Mouse (Mus musculus) limb, embryonic 14.5 days (tissue): ENCODE measurements at regions not wholly inside any gene's neighbourhood (a gene's known extent, or its start where the extent isn't known, plus 50 kb on each side); places are given as distances from the start of the nearest gene placed in this dataset.

Source experiments
- ATAC-seq: fragments of 200-750 bp; cut with Nextera tagmentation; 2 replicates; pipeline ENCODE4 v1.8.0; 2017; ENCODE audit warnings: low read depth, moderate number of reproducible peaks, moderate TSS enrichment; ENCODE audit not compliant: low FRiP score
- DNase-seq: peaks from one replicate; pipeline ENCODE4 v3.0.0-alpha.2; 2015; ENCODE audit warnings: low spot score
- H3K27ac ChIP-seq: fragments of 300-500 bp; sonication (generic); replicated peaks from 2 replicates; pipeline ENCODE4 v1.5.1; 2014; ENCODE audit warnings: low read depth, mild to moderate bottlenecking, low read length, moderate library complexity, mixed read lengths
- H3K27me3 ChIP-seq: fragments of 300-500 bp; sonication (generic); 2 replicates; pipeline ENCODE4 v1.6.1; 2014; ENCODE audit warnings: low read length, mixed read lengths; ENCODE audit not compliant: control insufficient read depth, insufficient read depth
- H3K36me3 ChIP-seq: fragments of 300-500 bp; sonication (generic); 2 replicates; pipeline ENCODE4 v1.6.1; 2014; ENCODE audit warnings: mild to moderate bottlenecking, low read length, moderate library complexity, mixed read lengths; ENCODE audit not compliant: control insufficient read depth, insufficient read depth
- H3K4me1 ChIP-seq: fragments of 300-500 bp; sonication (generic); 2 replicates; pipeline ENCODE4 v1.6.1; 2014; ENCODE audit warnings: antibody characterized with exemption, low read length, mixed read lengths; ENCODE audit not compliant: control insufficient read depth, insufficient read depth
- H3K4me2 ChIP-seq: fragments of 300-500 bp; sonication (generic); replicated peaks from 2 replicates; pipeline ENCODE4 v1.6.1; 2014; ENCODE audit warnings: low read depth, mild to moderate bottlenecking, low read length, moderate library complexity; ENCODE audit not compliant: severe bottlenecking
- H3K4me3 ChIP-seq: fragments of 300-500 bp; sonication (generic); replicated peaks from 2 replicates; pipeline ENCODE4 v1.5.1; 2014; ENCODE audit warnings: low read length
- H3K9ac ChIP-seq: fragments of 300-500 bp; sonication (generic); 2 replicates; pipeline ENCODE4 v1.6.1; 2014; ENCODE audit warnings: mild to moderate bottlenecking, low read depth, low read length, moderate library complexity; ENCODE audit not compliant: severe bottlenecking
- H3K9me3 ChIP-seq: fragments of 300-500 bp; sonication (generic); 2 replicates; pipeline ENCODE4 v1.6.1; 2016; ENCODE audit warnings: low read length; ENCODE audit not compliant: control insufficient read depth
- POLR2A ChIP-seq: fragments of 200-500 bp; IDR thresholded peaks from 2 replicates; pipeline ENCODE4 v1.8.0; 2012; ENCODE audit warnings: inconsistent platforms, mild to moderate bottlenecking, moderate library complexity, borderline replicate concordance; ENCODE audit not compliant: insufficient read depth, insufficient read length; ENCODE audit errors: extremely low read depth
- WGBS: fragments of 180-500 bp; shearing (Covaris S2); extraction: QIAGEN DNeasy Blood & Tissue Kit; methylation state at CpG from one replicate; pipeline ENCODE4 v1.1.7; 2014; 5-methylcytosine and 5-hydroxymethylcytosine counted together

DNA sequence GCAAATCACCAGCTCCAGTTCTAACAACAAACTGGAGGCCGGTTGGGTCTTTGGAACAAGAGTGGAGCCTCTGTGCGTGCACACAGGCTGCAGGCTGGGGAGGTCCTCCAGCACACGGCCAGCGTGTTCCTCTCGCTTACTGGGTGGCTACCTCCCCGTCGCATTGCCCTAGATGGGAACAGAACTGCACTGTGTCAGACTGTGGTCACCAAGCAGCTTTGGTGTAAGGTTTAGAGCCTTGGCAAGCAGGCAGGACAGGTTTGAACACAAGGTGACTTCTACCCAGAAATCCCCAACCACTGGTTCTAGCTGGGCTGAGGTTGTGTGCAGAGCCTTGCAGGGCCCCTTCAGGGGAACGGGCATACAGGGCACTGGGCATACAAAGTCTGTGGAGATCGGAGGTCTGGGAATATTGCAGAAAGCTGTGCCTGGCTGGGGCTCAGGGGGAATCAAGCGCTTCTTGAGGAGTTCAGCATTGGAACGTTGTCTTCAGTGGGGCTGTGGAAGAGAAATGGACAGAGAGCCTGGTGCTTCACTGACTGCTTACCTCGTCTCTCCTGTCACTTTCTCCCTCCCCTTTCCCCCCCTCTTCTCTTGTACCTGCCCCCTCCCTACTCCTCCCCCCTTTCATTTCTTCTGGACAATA is 135.3 kb upstream of the Irf2bp2 start:
- Histone ChIP-seq H3K4me2 (no peak overlapping the region), H3K27ac (peak overlapping the region; percentile 50; the same call in 1 of the 2 replicates), H3K4me1 (peaks cover 22% of the 10 kb centered on the region), H3K27me3 (no peaks in the 10 kb centered on the region), H3K4me3 (no peak overlapping the region), H3K9me3 (no peaks in the 10 kb centered on the region), H3K9ac (no peak overlapping the region), H3K36me3 (no peaks in the 10 kb centered on the region)
- no peak for ATAC-seq
- WGBS: 71% methylated on average over 12 of the region's 12 CpGs
- no peak for DNase-seq
- TF ChIP-seq POLR2A: no peak

DNA sequence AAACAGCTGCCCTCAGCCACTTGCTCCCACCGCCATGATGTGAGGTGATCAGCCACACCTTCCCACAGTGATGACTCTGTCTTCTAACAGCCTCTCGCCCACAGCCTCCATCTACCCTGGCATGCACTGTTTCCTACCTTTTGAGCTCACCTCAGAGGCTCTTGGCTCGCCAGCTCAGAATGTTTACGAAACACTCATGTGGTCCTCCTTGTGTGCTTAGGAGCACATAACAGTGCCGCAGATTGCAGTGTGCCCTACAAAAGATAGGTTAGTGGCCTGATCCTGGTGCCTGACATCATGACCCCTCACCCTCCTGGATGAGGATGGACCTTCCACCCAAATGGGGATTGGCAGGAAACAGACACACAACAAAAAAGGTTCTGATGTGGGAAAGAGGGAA is 134.3 kb upstream of the Irf2bp2 start:
- Histone ChIP-seq H3K9me3 (no peaks in the 10 kb centered on the region), H3K36me3 (no peaks in the 10 kb centered on the region), H3K27me3 (no peaks in the 10 kb centered on the region), H3K27ac (no peak overlapping the region), H3K4me3 (no peak overlapping the region), H3K9ac (no peak overlapping the region), H3K4me2 (no peak overlapping the region), H3K4me1 (peaks cover 12% of the 10 kb centered on the region)
- DNase-seq (no peak), ATAC-seq (no peak)
- no peak for TF ChIP-seq POLR2A
- 83% methylated on average over 5 of the region's 5 CpGs for WGBS

DNA sequence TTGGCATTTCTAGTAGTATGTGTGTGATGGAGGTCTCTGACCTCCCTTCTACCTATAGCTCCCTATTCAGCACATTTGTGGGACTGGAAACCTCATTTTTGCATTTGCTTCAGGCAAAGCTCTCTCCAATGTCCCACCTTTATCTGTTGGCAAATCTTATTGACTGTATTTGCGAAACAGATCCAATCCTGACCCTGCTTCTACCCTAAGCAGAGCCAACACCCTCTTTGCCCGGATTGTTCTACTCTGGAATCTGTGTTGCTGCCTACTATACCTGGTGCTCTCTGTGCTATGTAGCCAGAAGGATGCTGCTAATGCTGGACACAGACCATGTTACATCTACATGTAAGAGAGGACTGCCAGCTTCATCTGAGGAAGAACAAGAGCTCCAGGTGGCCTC is 133.3 kb upstream of the Irf2bp2 start:
- no peak overlapping the region for H3K4me3 ChIP-seq
- no peaks in the 10 kb centered on the region for H3K27me3 ChIP-seq
- no peak for TF ChIP-seq POLR2A
- DNase-seq: no peak
- no peak overlapping the region for H3K9ac ChIP-seq
- no peaks in the 10 kb centered on the region for H3K36me3 ChIP-seq
- WGBS: 91% methylated on average over 2 of the region's 2 CpGs
- no peak overlapping the region for H3K4me2 ChIP-seq
- no peak for ATAC-seq
- H3K4me1 ChIP-seq: peaks cover 10% of the 10 kb centered on the region
- no peaks in the 10 kb centered on the region for H3K9me3 ChIP-seq
- H3K27ac ChIP-seq: no peak overlapping the region

DNA sequence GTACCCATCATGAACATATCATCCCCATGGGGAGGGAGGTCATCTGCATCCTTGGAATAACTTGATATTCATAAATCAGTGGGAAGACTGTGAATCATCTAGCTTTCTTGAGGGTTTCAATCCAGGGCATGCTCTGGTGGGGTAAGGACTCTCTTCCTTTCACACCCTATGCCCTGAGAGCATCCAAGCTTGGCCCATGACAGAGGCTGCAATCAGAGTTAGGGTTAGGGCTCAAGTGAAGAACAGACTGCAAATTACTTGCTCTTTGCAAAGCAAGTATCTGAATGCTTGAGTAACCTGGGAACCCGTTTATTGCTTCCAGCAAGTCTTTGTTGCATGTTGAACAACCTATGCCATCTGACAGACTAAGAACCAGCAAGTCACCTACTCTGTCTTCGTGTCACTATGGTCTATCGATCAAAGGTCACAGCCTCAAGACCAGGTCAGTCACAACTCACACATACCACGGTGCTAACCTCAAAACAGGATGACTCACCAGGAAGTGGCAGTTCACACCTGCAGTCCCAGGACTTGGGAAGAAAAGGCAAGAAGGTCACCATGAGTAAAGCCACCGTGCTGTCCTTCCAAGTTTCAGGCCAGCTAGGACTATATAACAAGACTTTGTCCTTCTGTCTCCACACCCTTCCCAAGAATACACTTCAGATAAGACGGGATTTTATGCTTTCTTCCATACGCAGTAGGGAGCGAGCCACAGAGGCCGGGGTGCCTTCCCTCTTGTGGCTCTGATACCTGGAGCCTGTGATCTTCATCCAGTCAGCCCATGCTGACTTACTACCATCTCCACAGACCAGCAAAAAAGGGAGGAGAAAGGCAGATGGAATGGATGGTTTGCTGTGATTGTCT is 129.7 kb upstream of the Irf2bp2 start:
- Histone ChIP-seq H3K9me3 (no peaks in the 10 kb centered on the region), H3K4me1 (peaks cover 17% of the 10 kb centered on the region), H3K4me3 (no peak overlapping the region), H3K9ac (no peak overlapping the region), H3K36me3 (no peaks in the 10 kb centered on the region), H3K4me2 (no peak overlapping the region), H3K27ac (no peak overlapping the region), H3K27me3 (no peaks in the 10 kb centered on the region)
- DNase-seq (no peak), ATAC-seq (no peak)
- no peak for TF ChIP-seq POLR2A
- WGBS: 80% methylated on average over 9 of the region's 9 CpGs

DNA sequence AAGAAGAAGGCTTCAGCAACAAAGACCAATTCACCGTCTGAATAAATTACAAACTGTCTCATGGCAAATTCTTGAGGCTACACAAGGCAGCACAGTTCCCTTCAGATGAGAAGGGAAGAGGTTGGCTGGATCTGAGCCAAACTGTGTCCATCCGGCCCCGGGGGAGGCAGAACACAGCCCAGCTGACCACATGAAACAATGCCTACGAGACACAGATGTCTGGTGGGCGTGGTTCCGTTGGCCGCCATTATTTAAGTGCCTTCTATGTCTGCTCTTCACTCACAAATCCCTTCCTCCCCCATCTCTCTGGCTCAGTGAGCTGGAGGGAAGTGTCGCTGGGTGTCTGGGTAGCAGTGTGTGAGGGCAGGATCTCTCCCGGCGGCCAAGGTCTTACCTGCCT is 127.8 kb upstream of the Irf2bp2 start:
- H3K4me3 ChIP-seq: no peak overlapping the region
- no peak overlapping the region for H3K27ac ChIP-seq
- ATAC-seq (peak; percentile 44; the same call in 1 of the 2 replicates), DNase-seq (no peak)
- peaks cover 17% of the 10 kb centered on the region for H3K4me1 ChIP-seq
- TF ChIP-seq POLR2A: no peak
- H3K4me2 ChIP-seq: no peak overlapping the region
- no peaks in the 10 kb centered on the region for H3K36me3 ChIP-seq
- no peak overlapping the region for H3K9ac ChIP-seq
- 63% methylated on average over 10 of the region's 10 CpGs for WGBS
- H3K27me3 ChIP-seq: no peaks in the 10 kb centered on the region
- H3K9me3 ChIP-seq: no peaks in the 10 kb centered on the region
